Mouse (Mus musculus) myocyte (in vitro differentiated cells): ENCODE measurements at regions not wholly inside any gene's neighbourhood (a gene's known extent, or its start where the extent isn't known, plus 50 kb on each side); places are given as distances from the start of the nearest gene placed in this dataset.

Experiments used
- E2F4 ChIP-seq: IDR thresholded peaks from one replicate; pipeline ENCODE4 v1.6.1; 2011; ENCODE audit warnings: mild to moderate bottlenecking, control low read depth, moderate library complexity; ENCODE audit not compliant: insufficient read depth
- POLR2A ChIP-seq: IDR thresholded peaks from one replicate; pipeline ENCODE4 v1.6.1; 2011; ENCODE audit warnings: low read depth, mild to moderate bottlenecking, control low read depth, moderate library complexity; ENCODE audit not compliant: insufficient read length
- TCF12 ChIP-seq: IDR thresholded peaks from one replicate; pipeline ENCODE4 v1.6.1; 2011; ENCODE audit warnings: mild to moderate bottlenecking, control low read depth; ENCODE audit not compliant: poor library complexity, insufficient read depth, severe bottlenecking

DNA sequence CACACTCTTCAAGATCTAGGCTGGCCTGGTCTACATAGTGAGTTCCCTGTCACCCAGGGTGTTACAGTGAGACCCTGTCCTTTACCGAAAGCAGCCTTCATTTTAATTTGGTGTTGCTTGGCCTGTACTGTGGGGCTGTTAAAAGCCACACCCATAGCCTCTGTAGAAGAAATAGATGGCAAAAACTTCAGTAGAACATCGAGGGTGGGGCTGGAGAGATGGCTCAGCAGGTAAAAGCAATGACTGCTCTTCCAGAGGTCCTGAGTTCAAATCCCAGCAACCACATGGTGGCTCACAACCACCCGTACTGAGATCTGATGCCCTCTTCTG is 74.3 kb upstream of the Cpsf6 start:
- TF ChIP-seq E2F4: no peak
- no peak for TF ChIP-seq POLR2A
- no peak for TF ChIP-seq TCF12
